Mouse (Mus musculus) MEL (cell line): ENCODE measurements at regions not wholly inside any gene's neighbourhood (a gene's known extent, or its start where the extent isn't known, plus 50 kb on each side); places are given as distances from the start of the nearest gene placed in this dataset.

Experiments used
- CTCF ChIP-seq, 3 experiments: IDR thresholded peaks in 2 of 3; conservative IDR thresholded peaks in 1 of 3; 2 replicates each; pipeline ENCODE4 v1.5.1; 2011 to 2012; ENCODE audit warnings: low read length in 3 of 3, low read depth in 2 of 3, mild to moderate bottlenecking in 2 of 3, improper control_type of control experiment in 1 of 3, inconsistent platforms in 1 of 3, mixed read lengths in 1 of 3, moderate library complexity in 1 of 3; ENCODE audit not compliant: control insufficient read depth in 1 of 3, insufficient read depth in 1 of 3, poor library complexity in 1 of 3, severe bottlenecking in 1 of 3
- HCFC1 ChIP-seq: IDR thresholded peaks from 2 replicates; pipeline ENCODE4 v1.6.1; 2012; ENCODE audit warnings: low read depth, mild to moderate bottlenecking, inconsistent platforms, low read length, improper control_type of control experiment, moderate library complexity
- JUND ChIP-seq: IDR thresholded peaks from 2 replicates; pipeline ENCODE4 v1.6.1; 2011; ENCODE audit warnings: low read depth, mild to moderate bottlenecking, improper control_type of control experiment, low read length
- MYC ChIP-seq: IDR thresholded peaks from 2 replicates; pipeline ENCODE4 v1.6.1; 2011; ENCODE audit warnings: low read depth, mild to moderate bottlenecking, low read length, improper control_type of control experiment, moderate library complexity
- POLR2AphosphoS2 ChIP-seq: IDR thresholded peaks from 2 replicates; pipeline ENCODE4 v1.6.1; 2011; ENCODE audit warnings: low read length, improper control_type of control experiment
- TAL1 ChIP-seq: IDR thresholded peaks from 2 replicates; pipeline ENCODE4 v1.6.1; 2012; ENCODE audit warnings: mild to moderate bottlenecking, inconsistent platforms, low read length, moderate library complexity, mixed read lengths
- TCF12 ChIP-seq: IDR thresholded peaks from 2 replicates; pipeline ENCODE4 v1.6.1; 2014; ENCODE audit warnings: low read depth, mild to moderate bottlenecking, inconsistent platforms, low read length, improper control_type of control experiment, moderate library complexity
- ZC3H11A ChIP-seq: IDR thresholded peaks from 2 replicates; pipeline ENCODE4 v1.6.1; 2012; ENCODE audit warnings: low read depth, mild to moderate bottlenecking, inconsistent platforms, low read length, improper control_type of control experiment

GRCm38 (mm10) chr7:36473532-36473931 is 224.4 kb upstream of the Tshz3 start:
- TF ChIP-seq HCFC1 (no peak), TAL1 (no peak), CTCF (IDR thresholded peaks at IDR 0.05 in 2 of 3, conservative IDR thresholded peaks at IDR 0.05 in 1 of 3; ENCODE audit: control insufficient read depth in 1 of 3, insufficient read depth in 1 of 3, low read depth in 2 of 3, low read length in 3 of 3, poor library complexity in 1 of 3, severe bottlenecking in 1 of 3) (no peak), TCF12 (no peak), JUND (no peak), POLR2AphosphoS2 (no peak), MYC (no peak), ZC3H11A (no peak)
